Mouse (Mus musculus): Measurements from ENCODE around the gene Nr5a1. TPM values are rescaled to one million over a fixed set of nuclear protein-coding genes. Genes with fewer than 3 reads are reported as not detected.

The Nr5a1 gene
- total RNA-seq, 2 experiments from 2014 or later = not detected

GRCm38 (mm10) chr2:38708907-38709688 lies 5.2 kb downstream of the Nr5a1 start:
- intact Hi-C loops (cut with DNase I) = no loop called here
- peak in 1 of 2 experiments; percentile 22 for DNase-seq

GRCm38 (mm10) chr2:38706661-38707060 lies 7.7 kb downstream of the Nr5a1 start:
- DNase-seq = no peak
- intact Hi-C loops (cut with DNase I) = no loop called here

GRCm38 (mm10) chr2:38705036-38705435 lies 9.3 kb downstream of the Nr5a1 start:
- intact Hi-C loops (cut with DNase I) = no loop called here

DNA sequence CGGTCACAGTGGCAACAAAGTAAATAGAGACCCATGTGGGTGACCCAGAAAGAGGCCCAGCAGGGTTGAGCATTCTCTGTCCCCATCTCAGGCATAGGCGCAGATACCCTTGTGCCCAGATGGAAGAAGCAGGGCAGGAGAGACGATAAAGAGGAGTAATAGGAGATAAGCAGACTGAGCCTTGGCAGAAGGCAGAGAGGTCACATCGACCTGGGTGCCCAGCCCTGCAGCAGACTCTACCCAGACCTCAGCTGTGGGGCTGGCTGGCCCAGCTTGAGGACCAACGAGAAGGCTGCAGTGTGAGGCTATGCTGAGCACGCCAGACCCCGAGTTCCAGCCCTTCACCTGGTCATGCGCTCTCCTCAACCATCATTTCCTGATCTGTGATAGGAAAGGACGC lies 10.0 kb downstream of the Nr5a1 start:
- DNase-seq = no peak
- intact Hi-C loops (cut with DNase I) = no loop called here

More at GRCm38 (mm10) chr2:38705036-38705435, 9.3 kb downstream of the Nr5a1 start:
- DNase-seq = no peak

GRCm38 (mm10) chr2:38700177-38700576 lies 14.2 kb downstream of the Nr5a1 start:
- no peak for DNase-seq
- intact Hi-C loops (cut with DNase I) = no loop called here

DNA sequence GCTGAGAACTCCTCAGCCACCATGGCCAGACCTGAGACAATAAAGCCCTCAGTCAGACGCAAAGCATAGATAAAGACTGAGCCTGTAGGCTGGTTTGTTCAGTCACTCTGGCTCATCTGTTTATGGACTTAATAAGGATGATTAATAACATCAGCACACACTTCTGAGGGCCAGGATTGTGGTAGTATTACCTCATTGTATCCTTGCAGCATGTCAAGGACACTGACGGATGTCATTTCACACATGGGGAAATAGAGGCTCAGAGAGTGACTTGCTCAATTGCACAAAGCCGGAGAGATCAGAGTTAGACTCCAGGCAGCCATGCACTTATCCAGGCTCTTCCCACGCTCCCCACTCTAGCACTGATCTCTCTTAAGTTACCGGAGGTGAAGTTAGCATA lies 15.7 kb downstream of the Nr5a1 start:
- intact Hi-C loops (cut with DNase I) = no loop called here
- no peak for DNase-seq

DNA sequence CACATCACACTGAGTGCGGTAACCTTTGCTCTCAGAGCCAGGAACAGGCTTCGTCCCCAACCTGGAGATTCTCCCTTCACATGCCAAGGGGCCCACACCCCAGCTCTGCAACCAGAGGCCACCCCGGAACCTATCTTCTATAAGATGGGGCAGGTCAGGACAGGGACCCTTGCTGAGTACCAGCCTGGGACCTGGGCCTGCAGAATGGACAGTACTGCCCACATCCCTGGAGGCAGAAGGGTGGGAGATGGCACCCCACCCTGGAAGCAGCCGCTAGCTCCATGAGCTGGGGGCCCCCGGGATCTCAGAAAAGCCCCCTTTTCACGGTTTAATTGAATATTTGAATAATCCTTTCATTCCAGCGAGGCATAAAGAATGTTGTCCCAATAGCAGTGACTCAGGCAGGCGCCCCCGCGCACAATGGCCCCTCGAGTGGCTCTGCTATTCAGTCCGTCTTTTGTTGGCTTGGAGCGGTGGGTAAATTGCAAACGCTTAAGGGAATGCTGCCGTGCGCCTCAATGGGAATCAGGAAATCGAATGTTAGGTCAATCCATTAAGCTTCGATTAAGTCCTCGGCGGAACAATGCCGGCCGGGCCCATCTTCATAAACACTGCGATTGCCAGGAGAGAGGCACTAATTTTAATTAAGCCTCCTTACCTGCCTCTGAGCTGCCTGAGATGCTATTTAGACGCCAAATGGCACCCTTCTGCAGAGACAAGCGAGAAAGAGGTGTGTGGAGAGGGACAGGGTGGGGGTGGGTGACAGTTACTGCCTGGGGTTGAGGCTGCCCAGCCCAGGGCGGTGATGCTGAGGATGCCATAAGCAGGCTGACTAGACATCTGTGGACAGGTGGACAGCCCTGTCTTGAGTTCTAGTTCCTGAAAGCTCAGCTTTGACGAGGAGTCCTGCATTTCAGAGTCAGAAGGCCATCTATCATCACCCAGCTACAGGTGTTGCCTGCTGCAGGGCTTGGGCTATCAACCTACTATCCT lies 16.9 kb downstream of the Nr5a1 start:
- intact Hi-C loops (cut with DNase I) = no loop called here
- DNase-seq = no peak

- intact Hi-C loops (cut with DNase I) = no loop called here
- no peak for DNase-seq
Observed at GRCm38 (mm10) chr2:38695770-38696169, 18.6 kb downstream of the Nr5a1 start.

- DNase-seq = peak in 1 of 2 experiments; percentile 26
- intact Hi-C loops (cut with DNase I) = loop anchor here (5.0 kb wide), 1 partner anchor 46 kb away; no protein-coding TSS in a partner anchor
Observed at GRCm38 (mm10) chr2:38691542-38691941, 22.8 kb downstream of the Nr5a1 start.

GRCm38 (mm10) chr2:38689881-38690280 lies 24.5 kb downstream of the Nr5a1 start:
- no peak for DNase-seq
- intact Hi-C loops (cut with DNase I) = loop anchor here (5.0 kb wide), 1 partner anchor 47 kb away; no protein-coding TSS in a partner anchor

GRCm38 (mm10) chr2:38688791-38689520 lies 25.4 kb downstream of the Nr5a1 start:
- DNase-seq = no peak

DNA sequence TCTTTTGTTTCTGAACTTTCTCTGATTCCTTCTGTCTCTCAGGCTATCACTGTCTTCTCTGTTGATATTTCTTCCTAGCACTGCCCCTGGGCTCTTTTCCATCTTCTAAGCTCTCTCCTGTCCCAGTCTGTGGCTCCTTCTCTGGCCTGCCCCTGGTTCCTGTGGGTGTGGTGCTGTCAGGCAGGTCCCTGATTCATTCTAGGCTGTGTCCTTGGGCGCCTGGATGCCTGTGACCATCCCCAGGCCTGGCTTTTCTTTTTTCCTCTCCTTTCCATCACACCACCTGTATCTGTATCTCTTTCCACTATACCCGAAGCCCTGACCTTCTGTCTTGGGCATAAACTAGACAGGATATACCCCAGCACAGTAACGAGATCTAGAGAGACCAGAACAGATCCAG lies 28.6 kb downstream of the Nr5a1 start:
- DNase-seq = no peak
- intact Hi-C loops (cut with DNase I) = no loop called here

More at GRCm38 (mm10) chr2:38688791-38689520, 25.4 kb downstream of the Nr5a1 start:
- intact Hi-C loops (cut with DNase I) = no loop called here

- intact Hi-C loops (cut with DNase I) = no loop called here
- no peak for DNase-seq
Observed at GRCm38 (mm10) chr2:38683083-38683482, 31.3 kb downstream of the Nr5a1 start.

GRCm38 (mm10) chr2:38682209-38682608 lies 32.1 kb downstream of the Nr5a1 start:
- no peak for DNase-seq
- intact Hi-C loops (cut with DNase I) = no loop called here

DNA sequence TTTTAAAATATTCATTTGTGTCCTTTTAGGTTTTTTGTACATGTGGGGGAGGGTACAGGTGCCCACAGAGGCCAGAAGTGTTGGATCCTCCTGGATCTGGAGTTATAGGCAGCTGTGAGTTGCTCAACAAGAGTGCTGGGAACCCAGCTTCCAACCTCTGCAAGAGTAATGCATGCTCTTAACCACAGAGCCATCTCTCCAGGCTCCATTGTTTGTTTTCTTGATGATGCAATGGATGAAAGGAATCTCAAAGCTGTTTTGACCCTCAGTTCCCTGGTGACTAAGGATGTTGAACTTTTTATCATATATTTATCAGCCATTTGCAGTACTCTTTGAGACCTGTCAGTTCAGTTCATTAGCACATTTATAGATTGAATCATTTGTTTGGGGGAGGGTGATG lies 35.4 kb downstream of the Nr5a1 start:
- DNase-seq = no peak
- intact Hi-C loops (cut with DNase I) = no loop called here

- intact Hi-C loops (cut with DNase I) = no loop called here
- DNase-seq = no peak
Observed at GRCm38 (mm10) chr2:38675366-38675969, 38.9 kb downstream of the Nr5a1 start.

GRCm38 (mm10) chr2:38672496-38672895 lies 41.8 kb downstream of the Nr5a1 start:
- intact Hi-C loops (cut with DNase I) = no loop called here

DNA sequence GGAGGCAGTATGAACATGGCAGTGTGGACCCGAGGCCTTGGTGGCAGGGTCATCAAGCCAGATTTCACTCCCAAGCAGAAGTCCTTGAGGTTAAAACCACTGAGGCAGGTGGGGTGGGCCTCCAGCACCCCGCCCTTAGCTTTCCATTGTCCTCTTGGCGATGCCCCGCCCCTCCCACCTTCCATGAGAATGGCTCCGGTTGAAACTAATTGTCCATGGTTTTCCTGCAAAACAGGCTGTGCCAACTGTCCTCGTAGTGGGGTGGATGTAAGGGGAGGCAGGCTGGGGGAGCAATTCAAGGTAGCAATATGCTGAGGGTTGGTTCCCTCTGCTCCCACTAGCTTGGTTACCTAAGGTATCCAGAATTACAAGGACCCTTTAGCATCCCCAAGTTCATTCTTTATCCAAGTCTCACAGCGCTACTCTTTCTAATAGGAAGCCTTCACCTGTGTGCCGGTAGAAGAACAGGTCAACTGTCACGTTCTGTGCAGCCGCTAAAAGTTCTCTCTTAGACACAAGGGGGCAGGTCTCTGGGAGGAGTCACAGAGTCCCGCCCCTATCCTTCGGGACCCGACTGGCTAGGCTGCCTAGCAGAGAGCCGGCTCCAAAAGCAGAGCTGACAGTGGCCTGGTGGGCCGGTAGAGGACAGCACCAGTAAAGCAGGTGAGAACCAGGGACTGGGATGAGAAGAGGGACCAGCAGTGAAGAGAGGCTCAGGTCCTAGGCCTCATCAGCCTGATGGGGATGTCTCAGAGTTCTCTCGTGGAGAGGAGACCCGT lies 45.4 kb downstream of the Nr5a1 start:
- DNase-seq = no peak
- intact Hi-C loops (cut with DNase I) = no loop called here

More at GRCm38 (mm10) chr2:38672496-38672895, 41.8 kb downstream of the Nr5a1 start:
- no peak for DNase-seq

DNA sequence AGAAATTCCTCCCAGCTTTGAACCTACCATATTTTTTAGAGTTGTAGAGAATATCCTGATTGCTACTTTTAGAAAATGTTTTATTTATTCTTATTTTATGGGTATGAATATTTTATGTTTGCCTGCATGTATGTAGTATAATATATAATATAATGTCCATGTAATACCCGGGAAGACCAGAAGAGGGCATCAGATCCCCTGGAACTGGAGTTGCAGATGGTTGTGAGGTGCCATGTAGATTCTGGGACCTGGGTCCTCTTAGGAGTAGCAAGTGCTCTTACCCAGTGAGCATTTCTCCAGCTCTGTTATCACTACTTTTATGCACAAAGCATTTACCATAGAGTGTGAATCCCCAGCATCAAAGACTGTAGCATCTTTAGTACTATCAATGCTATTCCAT lies 52.9 kb downstream of the Nr5a1 start:
- no peak for DNase-seq
- intact Hi-C loops (cut with DNase I) = no loop called here

All from heart, postnatal 36 days (tissue).